Mouse (Mus musculus) limb, embryonic 14.5 days (tissue): ENCODE data around the gene Tent5b. TPM values are rescaled to one million over a fixed set of nuclear protein-coding genes. Genes with fewer than 3 reads are reported as not detected.
A peak's percentile ranks its signal among the peaks of the same experiment; 100 is the strongest.

ENCODE experiments used
- ATAC-seq: fragments of 200-750 bp; cut with Nextera tagmentation; 2 replicates; pipeline ENCODE4 v1.8.0; 2017; ENCODE audit warnings: low read depth, moderate number of reproducible peaks, moderate TSS enrichment; ENCODE audit not compliant: low FRiP score
- DNase-seq: peaks from one replicate; pipeline ENCODE4 v3.0.0-alpha.2; 2015; ENCODE audit warnings: low spot score
- H3K27ac ChIP-seq: fragments of 300-500 bp; sonication (generic); replicated peaks from 2 replicates; pipeline ENCODE4 v1.5.1; 2014; ENCODE audit warnings: low read depth, mild to moderate bottlenecking, low read length, moderate library complexity, mixed read lengths
- H3K27me3 ChIP-seq: fragments of 300-500 bp; sonication (generic); 2 replicates; pipeline ENCODE4 v1.6.1; 2014; ENCODE audit warnings: low read length, mixed read lengths; ENCODE audit not compliant: control insufficient read depth, insufficient read depth
- H3K36me3 ChIP-seq: fragments of 300-500 bp; sonication (generic); 2 replicates; pipeline ENCODE4 v1.6.1; 2014; ENCODE audit warnings: mild to moderate bottlenecking, low read length, moderate library complexity, mixed read lengths; ENCODE audit not compliant: control insufficient read depth, insufficient read depth
- H3K4me1 ChIP-seq: fragments of 300-500 bp; sonication (generic); 2 replicates; pipeline ENCODE4 v1.6.1; 2014; ENCODE audit warnings: antibody characterized with exemption, low read length, mixed read lengths; ENCODE audit not compliant: control insufficient read depth, insufficient read depth
- H3K4me2 ChIP-seq: fragments of 300-500 bp; sonication (generic); replicated peaks from 2 replicates; pipeline ENCODE4 v1.6.1; 2014; ENCODE audit warnings: low read depth, mild to moderate bottlenecking, low read length, moderate library complexity; ENCODE audit not compliant: severe bottlenecking
- H3K4me3 ChIP-seq: fragments of 300-500 bp; sonication (generic); replicated peaks from 2 replicates; pipeline ENCODE4 v1.5.1; 2014; ENCODE audit warnings: low read length
- H3K9ac ChIP-seq: fragments of 300-500 bp; sonication (generic); 2 replicates; pipeline ENCODE4 v1.6.1; 2014; ENCODE audit warnings: mild to moderate bottlenecking, low read depth, low read length, moderate library complexity; ENCODE audit not compliant: severe bottlenecking
- H3K9me3 ChIP-seq: fragments of 300-500 bp; sonication (generic); 2 replicates; pipeline ENCODE4 v1.6.1; 2016; ENCODE audit warnings: low read length; ENCODE audit not compliant: control insufficient read depth
- POLR2A ChIP-seq: fragments of 200-500 bp; IDR thresholded peaks from 2 replicates; pipeline ENCODE4 v1.8.0; 2012; ENCODE audit warnings: inconsistent platforms, mild to moderate bottlenecking, moderate library complexity, borderline replicate concordance; ENCODE audit not compliant: insufficient read depth, insufficient read length; ENCODE audit errors: extremely low read depth
- WGBS: fragments of 180-500 bp; shearing (Covaris S2); extraction: QIAGEN DNeasy Blood & Tissue Kit; methylation state at CpG from one replicate; pipeline ENCODE4 v1.1.7; 2014; 5-methylcytosine and 5-hydroxymethylcytosine counted together
- polyA plus RNA-seq, 2 experiments: library from polyadenylated mRNA; depleted of rRNA in 1 of 2; stranded (reverse) in 1 of 2; unstranded in 1 of 2; fragments of >200 nt; fragmentation: Nextera tagmentation in 1 of 2; extraction: Ambion mirVana in 1 of 2; gene quantifications; 2 replicates each; pipeline versions ENCODE4 v1.2.1 to v1.2.3; 2012 to 2014

Tent5b gene
- polyA plus RNA-seq, 2 experiments, result 0.80 to 1.7 TPM

GRCm38 (mm10) chr4:133468080-133468479, 11.9 kb upstream of the Tent5b start:
- 1% methylated on average over 26 of the region's 27 CpGs for WGBS
- Histone ChIP-seq H3K27ac (no peak overlapping the region), H3K36me3 (no peaks in the 10 kb centered on the region)

GRCm38 (mm10) chr4:133469122-133469521, 10.8 kb upstream of the Tent5b start:
- ATAC-seq, result no peak; the same call in 1 of the 2 replicates
- H3K4me2 ChIP-seq, result peak overlapping the region; percentile 95
- H3K9me3 ChIP-seq, result peaks cover 5% of the 10 kb centered on the region
- TF ChIP-seq POLR2A, result no peak
- 0 out of 2 replicates have a peak, but pooled peaks cover 5% of the 10 kb centered on the region for H3K27me3 ChIP-seq
- 12% methylated on average over 10 of the region's 12 CpGs for WGBS
- H3K9ac ChIP-seq, result no peak overlapping the region
- no peak overlapping the region for H3K27ac ChIP-seq
- H3K4me3 ChIP-seq, result no peak overlapping the region; the same call in 1 of the 2 replicates
- H3K4me1 ChIP-seq, result peaks cover 8% of the 10 kb centered on the region; the same call in 1 of the 2 replicates
- no peak for DNase-seq
- H3K36me3 ChIP-seq, result no peaks in the 10 kb centered on the region

More at GRCm38 (mm10) chr4:133468080-133468479, 11.9 kb upstream of the Tent5b start:
- Histone ChIP-seq H3K4me2 (peak overlapping the region; percentile 95), H3K9ac (peak overlapping the region; percentile 60), H3K4me1 (peaks cover 12% of the 10 kb centered on the region), H3K4me3 (peak overlapping the region; percentile 52), H3K27me3 (0 out of 2 replicates have a peak, but pooled peaks cover 5% of the 10 kb centered on the region), H3K9me3 (peaks cover 5% of the 10 kb centered on the region)
- no peak for TF ChIP-seq POLR2A
- DNase-seq, result peak; percentile 82
- ATAC-seq, result peak; percentile 77

- H3K27me3 ChIP-seq, result 0 out of 2 replicates have a peak, but pooled peaks cover 5% of the 10 kb centered on the region
- H3K9ac ChIP-seq, result no peak overlapping the region
- peaks cover 5% of the 10 kb centered on the region for H3K9me3 ChIP-seq
- H3K36me3 ChIP-seq, result no peaks in the 10 kb centered on the region
- no peak overlapping the region for H3K27ac ChIP-seq
- TF ChIP-seq POLR2A, result no peak
- peaks cover 8% of the 10 kb centered on the region; the same call in 1 of the 2 replicates for H3K4me1 ChIP-seq
- no peak for ATAC-seq
- no peak overlapping the region for H3K4me3 ChIP-seq
- no peak overlapping the region for H3K4me2 ChIP-seq
- 80% methylated on average over 7 of the region's 7 CpGs for WGBS
- DNase-seq, result no peak
These were observed 8.7 kb upstream of the Tent5b start for GRCm38 (mm10) chr4:133471135-133471821.

GRCm38 (mm10) chr4:133473833-133474232, 6.1 kb upstream of the Tent5b start:
- H3K27me3 ChIP-seq, result 0 out of 2 replicates have a peak, but pooled peaks cover 5% of the 10 kb centered on the region
- no peak for TF ChIP-seq POLR2A
- no peak for ATAC-seq

GRCm38 (mm10) chr4:133480185-133480537, 229 bp downstream of the Tent5b start:
- 4% methylated on average over 27 of the region's 34 CpGs for WGBS
- Histone ChIP-seq H3K27ac (no peak overlapping the region), H3K36me3 (no peaks in the 10 kb centered on the region), H3K27me3 (peaks cover 21% of the 10 kb centered on the region), H3K4me2 (peak overlapping the region; percentile 57), H3K4me1 (peaks cover 10% of the 10 kb centered on the region; the same call in 1 of the 2 replicates), H3K9me3 (no peaks in the 10 kb centered on the region), H3K9ac (peak overlapping the region; percentile 41; the same call in 1 of the 2 replicates), H3K4me3 (peak overlapping the region; percentile 44)
- no peak for TF ChIP-seq POLR2A
- ATAC-seq (peak; percentile 35), DNase-seq (no peak)

More at GRCm38 (mm10) chr4:133473833-133474232, 6.1 kb upstream of the Tent5b start:
- 0 out of 2 replicates have a peak, but pooled peaks cover 3% of the 10 kb centered on the region for H3K4me1 ChIP-seq
- H3K9me3 ChIP-seq, result peaks cover 5% of the 10 kb centered on the region
- 62% methylated on average over 2 of the region's 2 CpGs for WGBS
- DNase-seq, result no peak
- H3K4me2 ChIP-seq, result no peak overlapping the region
- H3K4me3 ChIP-seq, result no peak overlapping the region
- no peak overlapping the region for H3K27ac ChIP-seq
- no peaks in the 10 kb centered on the region for H3K36me3 ChIP-seq
- no peak overlapping the region for H3K9ac ChIP-seq
